Mouse (Mus musculus) thymus, adult 2 months (tissue): ENCODE results near the gene Tnfrsf8. TPM values are rescaled to one million over a fixed set of nuclear protein-coding genes. Genes with fewer than 3 reads are reported as not detected.

Source experiments
- DNase-seq: peaks from one replicate; pipeline ENCODE4 v3.0.0; 2021
- H3K27ac ChIP-seq: fragments of 200-500 bp; 2 replicates; pipeline ENCODE4 v1.5.1; 2012; ENCODE audit warnings: low read length, control low read depth; ENCODE audit not compliant: control insufficient read depth, insufficient read depth
- H3K27me3 ChIP-seq: fragments of 200-500 bp; 2 replicates; pipeline ENCODE4 v1.6.1; 2012; ENCODE audit warnings: mild to moderate bottlenecking, low read length, moderate library complexity, mixed read lengths; ENCODE audit not compliant: control insufficient read depth, insufficient read depth
- H3K36me3 ChIP-seq: fragments of 200-500 bp; 2 replicates; pipeline ENCODE4 v1.6.1; 2012; ENCODE audit warnings: mild to moderate bottlenecking, low read length, moderate library complexity; ENCODE audit not compliant: control insufficient read depth, insufficient read depth
- H3K4me1 ChIP-seq: fragments of 200-500 bp; replicated peaks from 2 replicates; pipeline ENCODE4 v1.6.1; 2012; ENCODE audit warnings: low read length; ENCODE audit not compliant: control insufficient read depth, insufficient read depth
- H3K4me3 ChIP-seq: fragments of 200-500 bp; 2 replicates; pipeline ENCODE4 v1.5.1; 2012; ENCODE audit warnings: mild to moderate bottlenecking, low read length, control low read depth, moderate library complexity; ENCODE audit not compliant: control insufficient read depth, insufficient read depth
- CTCF ChIP-seq: fragments of 200-500 bp; IDR thresholded peaks from 2 replicates; pipeline ENCODE4 v1.5.1; 2012; ENCODE audit warnings: mild to moderate bottlenecking, control low read depth, low read length, moderate library complexity, borderline replicate concordance; ENCODE audit not compliant: control insufficient read depth, poor library complexity, insufficient read depth; ENCODE audit errors: extremely low read depth
- POLR2A ChIP-seq: fragments of 200-500 bp; IDR thresholded peaks from 2 replicates; pipeline ENCODE4 v1.6.1; 2012; ENCODE audit warnings: mild to moderate bottlenecking, low read length, control low read depth, moderate library complexity; ENCODE audit not compliant: control insufficient read depth, poor library complexity, insufficient read depth; ENCODE audit errors: extremely low read depth
- WGBS: fragments of 180-500 bp; shearing (Covaris S2); methylation state at CpG from one replicate; pipeline ENCODE4 v1.1.7; 2018; 5-methylcytosine and 5-hydroxymethylcytosine counted together
- polyA plus RNA-seq: library from polyadenylated mRNA; depleted of rRNA; stranded (reverse); fragments of >200 nt; gene quantifications from 2 replicates; pipeline ENCODE4 v1.2.3, GENCODE M21; 2012

The Tnfrsf8 gene
- polyA plus RNA-seq, 1 experiment, result 12.2 TPM

DNA sequence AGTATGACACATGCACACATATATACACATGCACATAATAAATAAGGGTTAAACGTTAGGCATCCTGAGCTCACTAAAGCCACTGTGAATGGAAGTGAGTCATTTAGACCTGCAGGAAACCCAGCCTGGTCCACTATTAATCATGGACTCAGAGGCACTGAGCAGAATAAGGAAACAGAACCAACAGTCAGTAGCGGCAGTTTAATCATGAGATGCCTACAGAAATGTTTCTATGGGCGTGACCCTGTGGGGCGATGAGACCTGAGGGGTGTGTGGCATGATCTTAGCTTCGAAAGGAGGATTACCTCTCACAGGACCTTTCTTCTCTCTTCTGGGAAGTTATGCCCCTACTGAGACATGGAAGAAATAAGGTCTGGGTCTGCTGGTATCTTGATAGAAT lies 7.2 kb upstream of the Tnfrsf8 start:
- peaks cover 17% of the 10 kb centered on the region for H3K4me1 ChIP-seq
- no peak overlapping the region for H3K27ac ChIP-seq
- H3K27me3 ChIP-seq, result no peaks in the 10 kb centered on the region
- no peak for TF ChIP-seq CTCF
- no peak for TF ChIP-seq POLR2A
- no peaks in the 10 kb centered on the region for H3K36me3 ChIP-seq
- no peak overlapping the region for H3K4me3 ChIP-seq
- no peak for DNase-seq
- WGBS, result 92% methylated on average over 5 of the region's 5 CpGs

- Histone ChIP-seq H3K27ac (no peak overlapping the region), H3K27me3 (no peaks in the 10 kb centered on the region), H3K36me3 (no peaks in the 10 kb centered on the region), H3K4me3 (no peak overlapping the region), H3K4me1 (peaks cover 20% of the 10 kb centered on the region)
- 97% methylated on average over 4 of the region's 4 CpGs for WGBS
- TF ChIP-seq POLR2A (no peak), CTCF (no peak)
- no peak for DNase-seq
Measured at GRCm38 (mm10) chr4:145320624-145321023, 5.7 kb upstream of the Tnfrsf8 start.

- WGBS, result 57% methylated on average over 4 of the region's 4 CpGs
- Histone ChIP-seq H3K4me1 (peaks cover 31% of the 10 kb centered on the region), H3K36me3 (no peaks in the 10 kb centered on the region), H3K27me3 (no peaks in the 10 kb centered on the region), H3K4me3 (no peak overlapping the region), H3K27ac (peak overlapping the region; percentile 34)
- peak; percentile 62 for DNase-seq
- TF ChIP-seq POLR2A (no peak), CTCF (no peak)
Measured at GRCm38 (mm10) chr4:145319274-145320226, 4.6 kb upstream of the Tnfrsf8 start.

DNA sequence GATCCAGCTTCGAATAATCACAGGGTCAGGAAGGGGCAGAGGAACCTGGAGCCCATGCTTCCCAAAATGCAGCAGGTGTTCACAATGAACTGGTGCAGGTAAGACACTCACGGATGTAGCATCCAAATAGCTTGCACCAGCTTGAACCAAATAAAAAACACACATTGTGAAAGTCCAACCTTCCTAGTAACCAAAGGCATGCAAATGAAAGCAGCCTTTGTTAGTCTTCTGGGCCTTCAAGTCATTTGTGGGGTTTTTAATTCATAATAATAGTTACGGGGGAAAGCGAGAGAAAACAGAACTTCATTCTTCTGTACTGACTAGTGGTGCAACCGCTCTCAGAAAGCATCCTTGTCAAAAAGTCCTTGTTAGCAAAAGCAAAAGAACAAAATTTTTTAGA lies 1.7 kb upstream of the Tnfrsf8 start:
- no peak for DNase-seq
- Histone ChIP-seq H3K27me3 (no peaks in the 10 kb centered on the region), H3K4me3 (no peak overlapping the region), H3K4me1 (peaks cover 31% of the 10 kb centered on the region), H3K36me3 (no peaks in the 10 kb centered on the region), H3K27ac (no peak overlapping the region)
- 93% methylated on average over 5 of the region's 5 CpGs for WGBS
- TF ChIP-seq CTCF (no peak), POLR2A (no peak)

DNA sequence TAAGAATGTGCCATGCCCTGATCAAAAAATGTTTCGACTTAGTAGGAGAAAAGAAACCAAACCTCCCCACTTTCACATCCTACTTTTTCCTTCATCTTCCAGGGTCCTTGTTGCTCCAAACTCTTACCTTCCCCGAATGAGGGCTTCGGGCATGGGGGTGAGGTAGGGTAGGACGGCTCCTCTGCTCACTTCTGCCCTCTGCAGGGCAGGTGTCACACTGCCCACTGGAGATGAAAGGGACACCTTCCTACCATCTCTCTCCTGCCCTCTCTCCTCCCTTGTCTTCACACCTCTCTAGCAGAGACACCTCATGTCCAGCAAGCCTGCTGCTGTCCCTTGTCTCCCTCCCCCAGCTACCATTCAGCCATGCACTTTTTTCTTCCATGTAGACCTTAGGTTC lies 998 bp downstream of the Tnfrsf8 start:
- no peaks in the 10 kb centered on the region for H3K27me3 ChIP-seq
- WGBS, result 72% methylated on average over 4 of the region's 4 CpGs
- no peak for TF ChIP-seq POLR2A
- peak; percentile 43; the same call in 1 of the 2 replicates for TF ChIP-seq CTCF
- no peaks in the 10 kb centered on the region for H3K36me3 ChIP-seq
- H3K27ac ChIP-seq, result no peak overlapping the region
- peak; percentile 32 for DNase-seq
- peaks cover 23% of the 10 kb centered on the region for H3K4me1 ChIP-seq
- no peak overlapping the region for H3K4me3 ChIP-seq

DNA sequence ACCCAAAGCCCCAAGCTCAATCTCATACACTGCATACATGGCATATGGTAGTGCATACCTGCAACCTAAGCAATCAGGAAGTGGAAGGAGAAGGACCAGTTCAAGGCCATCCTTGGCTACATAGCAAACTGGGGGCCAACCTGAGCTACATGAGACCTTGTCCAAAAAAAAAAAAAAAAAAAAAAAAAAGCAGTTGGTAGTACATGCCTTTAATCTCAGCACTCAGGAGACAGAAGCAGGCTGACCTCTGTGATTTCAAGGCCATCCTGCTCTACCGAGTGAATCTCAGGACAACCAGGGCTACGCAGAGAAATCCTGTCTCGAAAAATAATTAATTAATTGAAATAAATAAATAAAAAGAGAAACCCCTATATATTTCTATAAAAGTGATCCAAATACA lies 1.7 kb downstream of the Tnfrsf8 start:
- Histone ChIP-seq H3K27ac (no peak overlapping the region; the same call in 1 of the 2 replicates), H3K4me3 (no peak overlapping the region), H3K36me3 (no peaks in the 10 kb centered on the region), H3K4me1 (peaks cover 21% of the 10 kb centered on the region), H3K27me3 (no peaks in the 10 kb centered on the region)
- DNase-seq, result no peak
- 93% methylated on average over 3 of the region's 3 CpGs for WGBS
- no peak for TF ChIP-seq POLR2A
